Mouse (Mus musculus): ENCODE measurements around the gene Lrrc9. TPM values are rescaled to one million over a fixed set of nuclear protein-coding genes. Genes with fewer than 3 reads are reported as not detected.

The Lrrc9 gene
- polyA plus RNA-seq, 2 experiments: 0.09 TPM; not detected in 1

DNA sequence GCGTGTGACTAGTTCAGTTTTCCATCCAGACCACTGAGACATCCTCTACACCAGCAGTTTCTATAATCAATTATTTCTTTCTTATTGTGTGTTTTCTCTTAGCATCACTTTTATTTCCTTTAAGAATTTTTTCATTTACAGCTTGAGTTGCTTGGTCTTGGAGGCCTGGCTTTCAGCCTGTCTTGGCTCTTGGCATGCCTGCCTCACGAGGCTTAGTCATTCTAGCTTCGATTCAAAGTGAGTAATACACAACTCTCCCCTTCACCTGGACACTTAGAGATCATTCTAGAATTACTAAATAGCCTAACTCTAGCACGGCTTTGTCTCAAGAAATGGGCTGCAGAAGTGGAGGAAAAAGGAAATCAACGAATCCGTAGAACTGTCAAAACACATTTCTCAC is 92.3 kb downstream of the Lrrc9 start:
- Histone ChIP-seq H3K36me3 (replicated peaks; ENCODE audit: control insufficient read depth, insufficient read depth, low read depth) (no peaks in the 10 kb centered on the region), H3K27ac (no peak overlapping the region), H3K27me3 (ENCODE audit: control insufficient read depth, insufficient read depth, low read length) (no peaks in the 10 kb centered on the region), H3K4me1 (replicated peaks; ENCODE audit: control insufficient read depth in 2 of 2, insufficient read depth in 2 of 2, low read length in 1 of 2) (peaks cover 5% of the 10 kb centered on the region in 2 experiments), H3K4me3 (ENCODE audit: insufficient read depth in 1 of 2, low read depth in 2 of 2, low read length in 2 of 2) (no peak overlapping the region), H3K4me2 (ENCODE audit: low read depth) (no peak overlapping the region), H3K9ac (replicated peaks) (no peak overlapping the region), H3K9me3 (ENCODE audit: control insufficient read depth, low read length) (no peaks in the 10 kb centered on the region)
- TF ChIP-seq EP300 (IDR thresholded peaks at IDR 0.05; ENCODE audit: low read depth) (no peak), CTCF (IDR thresholded peaks at IDR 0.05; ENCODE audit: low read depth) (no peak)
- 52% methylated on average over 6 of the region's 6 CpGs for WGBS (ENCODE audit: insufficient replicate concordance)
- ATAC-seq (ENCODE audit: insufficient read depth) (no peak), DNase-seq (ENCODE audit: low read depth in 3 of 3, low spot score in 3 of 3) (no peak)

DNA sequence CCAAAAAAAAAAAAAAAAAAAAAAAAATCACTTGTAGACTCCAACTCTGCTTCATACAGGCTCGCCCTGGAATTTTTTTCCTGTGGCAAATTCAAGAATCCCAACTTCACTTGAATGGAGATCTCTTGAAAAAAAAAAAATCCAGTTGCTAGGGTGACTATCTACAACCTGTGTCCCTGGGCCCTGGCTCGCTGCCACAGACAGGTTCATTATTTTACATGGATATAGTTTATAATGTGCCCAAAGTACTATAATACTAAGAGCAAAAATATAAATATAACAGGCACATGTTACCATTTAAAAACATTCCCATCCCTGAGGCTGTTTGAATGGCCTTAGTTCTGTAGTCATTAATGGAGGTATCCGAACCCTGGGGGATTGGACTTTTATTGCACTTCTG is 93.9 kb downstream of the Lrrc9 start:
- Histone ChIP-seq H3K9ac (replicated peaks) (no peak overlapping the region), H3K9me3 (ENCODE audit: control insufficient read depth, low read length) (no peaks in the 10 kb centered on the region), H3K4me1 (replicated peaks; ENCODE audit: control insufficient read depth in 2 of 2, insufficient read depth in 2 of 2, low read length in 1 of 2) (peaks cover 5% of the 10 kb centered on the region in 2 experiments), H3K27me3 (ENCODE audit: control insufficient read depth, insufficient read depth, low read length) (no peaks in the 10 kb centered on the region), H3K27ac (no peak overlapping the region), H3K4me3 (ENCODE audit: insufficient read depth in 1 of 2, low read depth in 2 of 2, low read length in 2 of 2) (peak overlapping the region; percentile 44 to 72), H3K36me3 (replicated peaks; ENCODE audit: control insufficient read depth, insufficient read depth, low read depth) (no peaks in the 10 kb centered on the region), H3K4me2 (ENCODE audit: low read depth) (peak overlapping the region; percentile 83)
- 58% methylated on average over 3 of the region's 3 CpGs for WGBS (ENCODE audit: insufficient replicate concordance)
- DNase-seq (ENCODE audit: low read depth in 3 of 3, low spot score in 3 of 3) (no peak), ATAC-seq (ENCODE audit: insufficient read depth) (no peak)
- no peak for TF ChIP-seq EP300 (IDR thresholded peaks at IDR 0.05; ENCODE audit: low read depth)
- TF ChIP-seq CTCF (IDR thresholded peaks at IDR 0.05; ENCODE audit: low read depth): no peak

DNA sequence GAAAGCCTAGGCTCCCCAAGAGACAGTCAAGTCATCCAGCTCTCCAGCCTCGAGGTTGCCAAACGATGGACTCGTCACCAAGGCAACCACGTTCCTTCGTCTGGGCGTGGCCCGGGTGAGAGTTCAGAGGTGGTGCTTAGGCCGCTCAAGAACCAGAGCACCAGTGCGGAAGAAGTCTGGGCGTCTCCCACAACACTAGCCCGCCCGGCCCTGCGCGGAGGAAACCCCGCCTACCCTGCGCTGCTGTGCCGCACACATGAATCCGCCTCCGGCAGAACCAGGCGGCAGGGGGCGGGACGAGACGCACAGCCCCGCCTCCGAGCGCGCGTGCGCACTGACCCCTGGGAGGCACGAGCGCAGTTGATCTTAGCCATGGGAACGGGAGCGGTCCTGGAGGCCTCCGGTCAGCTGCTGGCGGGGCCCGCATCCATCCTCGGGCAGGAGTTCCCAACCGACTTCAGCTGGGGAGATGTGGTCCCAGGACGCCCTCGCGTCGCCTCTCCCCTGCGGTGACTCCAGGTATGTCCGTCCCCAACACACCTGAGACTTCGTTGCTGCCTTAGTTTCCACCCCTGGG is 94.4 kb downstream of the Lrrc9 start, which contains the start of gene Pcnx4:
Pcnx4 (plus strand) TSS at position 363 of the 577 bp plus-strand sequence.
- no peaks in the 10 kb centered on the region for H3K9me3 ChIP-seq (ENCODE audit: control insufficient read depth, low read length)
- TF ChIP-seq CTCF (IDR thresholded peaks at IDR 0.05; ENCODE audit: low read depth) (peak; percentile 51), EP300 (IDR thresholded peaks at IDR 0.05; ENCODE audit: low read depth) (no peak)
- H3K27ac ChIP-seq: no peak within 1 kb of the TSS
- H3K36me3 ChIP-seq (replicated peaks; ENCODE audit: control insufficient read depth, insufficient read depth, low read depth): no peaks in the 10 kb centered on the region
- peak within 1 kb of the TSS; percentile 72 to 76 for H3K4me3 ChIP-seq (ENCODE audit: insufficient read depth in 1 of 2, low read depth in 2 of 2, low read length in 2 of 2)
- no peaks in the 10 kb centered on the region for H3K27me3 ChIP-seq (ENCODE audit: control insufficient read depth, insufficient read depth, low read length)
- peak within 1 kb of the TSS; percentile 69 for H3K9ac ChIP-seq (replicated peaks)
- WGBS (ENCODE audit: insufficient replicate concordance): under 1% methylated on average over 45 of the region's 45 CpGs
- DNase-seq (ENCODE audit: low read depth in 3 of 3, low spot score in 3 of 3): peak; percentile 90 to 96 (median 93)
- peak; percentile 100 for ATAC-seq (ENCODE audit: insufficient read depth)
- H3K4me2 ChIP-seq (ENCODE audit: low read depth): peak within 1 kb of the TSS; percentile 83
- H3K4me1 ChIP-seq (replicated peaks; ENCODE audit: control insufficient read depth in 2 of 2, insufficient read depth in 2 of 2, low read length in 1 of 2): peaks cover 5% of the 10 kb centered on the region in 2 experiments

DNA sequence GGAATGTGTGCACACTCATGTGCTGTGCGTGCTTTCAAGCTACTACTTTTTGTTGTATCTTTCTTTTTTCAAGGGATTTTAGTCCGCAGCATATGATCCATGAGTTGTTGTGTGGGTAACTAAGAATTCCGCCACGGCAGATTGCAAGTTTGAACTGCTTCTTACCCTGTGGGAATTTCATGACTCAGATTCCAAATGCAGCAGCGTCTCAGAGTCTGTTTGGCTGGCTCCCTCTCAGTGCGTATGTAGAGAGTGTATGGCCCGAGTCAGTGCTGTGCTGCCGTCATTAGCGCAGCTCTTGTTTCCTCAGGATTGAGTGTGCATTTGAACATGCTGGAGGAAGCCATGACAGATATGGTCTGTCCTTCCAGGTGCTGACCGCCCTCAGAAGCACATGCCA is 96.9 kb downstream of the Lrrc9 start:
- H3K27me3 ChIP-seq (ENCODE audit: control insufficient read depth, insufficient read depth, low read length): no peaks in the 10 kb centered on the region
- H3K27ac ChIP-seq: no peak overlapping the region
- no peak overlapping the region for H3K4me3 ChIP-seq (ENCODE audit: insufficient read depth in 1 of 2, low read depth in 2 of 2, low read length in 2 of 2)

DNA sequence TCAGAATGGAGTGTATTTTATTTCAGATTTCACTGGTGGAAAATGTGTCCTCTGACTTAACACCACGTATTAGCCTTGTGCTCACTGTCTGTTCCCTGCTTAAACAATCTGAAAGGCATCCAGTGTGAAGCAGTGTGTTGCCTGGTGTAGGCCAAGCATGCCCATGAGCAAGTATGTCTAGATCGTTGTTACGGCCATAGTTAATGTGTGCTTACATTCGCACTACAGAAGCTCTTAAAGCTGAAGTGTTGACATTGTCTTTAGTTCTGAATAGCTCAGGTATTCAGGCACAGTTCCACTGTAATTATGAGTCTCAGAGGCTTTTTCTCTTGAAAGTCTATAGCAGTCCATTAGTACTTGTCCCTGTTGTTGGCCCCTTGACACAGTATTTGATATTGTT is 112.7 kb downstream of the Lrrc9 start:
- H3K4me2 ChIP-seq (ENCODE audit: low read depth): no peak overlapping the region
- no peaks in the 10 kb centered on the region for H3K4me1 ChIP-seq (replicated peaks; ENCODE audit: control insufficient read depth in 2 of 2, insufficient read depth in 2 of 2, low read length in 1 of 2)
- H3K9me3 ChIP-seq (ENCODE audit: control insufficient read depth, low read length): no peaks in the 10 kb centered on the region
- DNase-seq (ENCODE audit: low read depth in 3 of 3, low spot score in 3 of 3) (no peak), ATAC-seq (ENCODE audit: insufficient read depth) (no peak)
- no peak overlapping the region for H3K4me3 ChIP-seq (ENCODE audit: insufficient read depth in 1 of 2, low read depth in 2 of 2, low read length in 2 of 2)
- TF ChIP-seq EP300 (IDR thresholded peaks at IDR 0.05; ENCODE audit: low read depth): no peak
- TF ChIP-seq CTCF (IDR thresholded peaks at IDR 0.05; ENCODE audit: low read depth): no peak
- WGBS (ENCODE audit: insufficient replicate concordance): 68% methylated on average over 4 of the region's 4 CpGs
- no peaks in the 10 kb centered on the region for H3K36me3 ChIP-seq (replicated peaks; ENCODE audit: control insufficient read depth, insufficient read depth, low read depth)
- no peak overlapping the region for H3K9ac ChIP-seq (replicated peaks)
- H3K27me3 ChIP-seq (ENCODE audit: control insufficient read depth, insufficient read depth, low read length): no peaks in the 10 kb centered on the region
- no peak overlapping the region for H3K27ac ChIP-seq

More for the DNA sequence above, 96.9 kb downstream of the Lrrc9 start:
- Histone ChIP-seq H3K9me3 (ENCODE audit: control insufficient read depth, low read length) (no peaks in the 10 kb centered on the region), H3K9ac (replicated peaks) (no peak overlapping the region), H3K36me3 (replicated peaks; ENCODE audit: control insufficient read depth, insufficient read depth, low read depth) (no peaks in the 10 kb centered on the region), H3K4me2 (ENCODE audit: low read depth) (no peak overlapping the region), H3K4me1 (replicated peaks; ENCODE audit: control insufficient read depth in 2 of 2, insufficient read depth in 2 of 2, low read length in 1 of 2) (peaks cover 5% of the 10 kb centered on the region in 2 experiments)
- ATAC-seq (ENCODE audit: insufficient read depth) (no peak), DNase-seq (ENCODE audit: low read depth in 3 of 3, low spot score in 3 of 3) (no peak)
- WGBS (ENCODE audit: insufficient replicate concordance): 82% methylated on average over 10 of the region's 10 CpGs
- TF ChIP-seq CTCF (IDR thresholded peaks at IDR 0.05; ENCODE audit: low read depth) (no peak), EP300 (IDR thresholded peaks at IDR 0.05; ENCODE audit: low read depth) (no peak)
